Mouse (Mus musculus) hindbrain, embryonic 12.5 days (tissue): Measurements from ENCODE around the gene Fbln1. TPM values are rescaled to one million over a fixed set of nuclear protein-coding genes. Genes with fewer than 3 reads are reported as not detected.

Source experiments
- ATAC-seq: fragments of 200-750 bp; cut with Nextera tagmentation; 2 replicates; pipeline ENCODE4 v1.8.0; 2017; ENCODE audit warnings: moderate TSS enrichment; ENCODE audit not compliant: low FRiP score
- H3K27ac ChIP-seq: fragments of 300-500 bp; sonication (generic); 2 replicates; pipeline ENCODE4 v1.5.1; 2016; ENCODE audit warnings: mild to moderate bottlenecking
- H3K27me3 ChIP-seq: fragments of 300-500 bp; sonication (generic); 2 replicates; pipeline ENCODE4 v1.6.1; 2016; ENCODE audit warnings: mild to moderate bottlenecking
- H3K36me3 ChIP-seq: fragments of 300-500 bp; sonication (generic); 2 replicates; pipeline ENCODE4 v1.6.1; 2016; ENCODE audit warnings: mild to moderate bottlenecking
- H3K4me1 ChIP-seq: fragments of 300-500 bp; sonication (generic); 2 replicates; pipeline ENCODE4 v1.6.1; 2016
- H3K4me2 ChIP-seq: fragments of 300-500 bp; sonication (generic); replicated peaks from 2 replicates; pipeline ENCODE4 v1.6.1; 2016; ENCODE audit warnings: mild to moderate bottlenecking
- H3K4me3 ChIP-seq: fragments of 300-500 bp; sonication (generic); 2 replicates; pipeline ENCODE4 v1.5.1; 2016; ENCODE audit warnings: mild to moderate bottlenecking
- H3K9ac ChIP-seq: fragments of 300-500 bp; sonication (generic); 2 replicates; pipeline ENCODE4 v1.6.1; 2016; ENCODE audit warnings: mild to moderate bottlenecking, moderate library complexity
- H3K9me3 ChIP-seq: fragments of 300-500 bp; sonication (generic); replicated peaks from 2 replicates; pipeline ENCODE4 v1.6.1; 2016; ENCODE audit warnings: mild to moderate bottlenecking
- WGBS: fragments of 180-500 bp; shearing (Covaris S2); methylation state at CpG from one replicate; pipeline ENCODE4 v1.1.7; 2016; 5-methylcytosine and 5-hydroxymethylcytosine counted together
- polyA plus RNA-seq: library from polyadenylated mRNA; unstranded; fragments of >200 nt; fragmentation: Nextera tagmentation; extraction: Ambion mirVana; gene quantifications from 2 replicates; pipeline ENCODE4 v1.2.1, GENCODE M21; 2016

The Fbln1 gene
- polyA plus RNA-seq, 1 experiment from 2014 or later = 110 TPM

DNA sequence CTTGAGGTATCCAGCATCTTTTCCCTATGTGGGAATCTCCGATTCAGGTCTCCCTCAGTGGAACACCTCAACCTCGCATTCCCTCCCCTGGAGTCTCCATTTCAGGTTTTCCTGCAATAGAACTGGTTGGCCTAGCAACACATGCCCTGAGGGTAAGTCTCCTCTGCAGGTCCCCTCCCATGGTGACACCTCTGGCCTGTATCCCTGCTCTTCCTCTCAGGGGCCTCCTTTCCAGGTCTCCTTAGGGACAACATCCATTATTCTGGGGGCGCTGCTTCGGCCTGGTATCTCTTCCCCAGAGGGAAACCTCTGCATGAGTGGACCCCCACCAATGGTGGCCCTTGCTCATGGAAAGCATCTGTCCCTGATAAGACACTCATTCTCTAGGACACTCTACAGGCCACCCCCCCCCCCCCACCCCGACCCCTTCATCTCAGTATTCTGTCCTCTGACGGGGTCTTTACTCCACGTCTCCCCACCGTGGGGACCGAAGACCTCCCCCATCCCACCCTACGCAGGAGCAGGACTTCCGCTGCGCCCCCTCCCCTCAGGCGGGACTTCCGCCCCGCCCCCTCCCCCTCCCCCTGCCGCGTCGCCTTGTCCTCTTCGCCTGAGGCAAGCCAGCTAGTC lies 130.0 kb downstream of the Fbln1 start, which contains the start of gene Atxn10:
Atxn10 (plus strand) TSS at position 575 of the 630 bp plus-strand sequence.
- H3K27ac ChIP-seq = peak within 1 kb of the TSS; percentile 99
- H3K9me3 ChIP-seq = no peaks in the 10 kb centered on the region
- peak within 1 kb of the TSS; percentile 95 for H3K4me3 ChIP-seq
- peak within 1 kb of the TSS; percentile 94 for H3K9ac ChIP-seq
- ATAC-seq = peak; percentile 33; the same call in 1 of the 2 replicates
- no peaks in the 10 kb centered on the region for H3K36me3 ChIP-seq
- H3K4me1 ChIP-seq = peaks cover 28% of the 10 kb centered on the region
- H3K27me3 ChIP-seq = no peaks in the 10 kb centered on the region
- H3K4me2 ChIP-seq = peak within 1 kb of the TSS; percentile 78
- WGBS = 8% methylated on average over 16 of the region's 19 CpGs

Other genes with a start within 250 kb of the Fbln1 start
- 18.7 TPM in 2 replicates for gene 5031439G07Rik, start 217.4 kb upstream of the Fbln1 start, polyA plus RNA-seq
- gene Upk3a, start 188.8 kb upstream of the Fbln1 start, polyA plus RNA-seq = 0.19 and 0.21 TPM in 2 replicates
- 22.2 and 24.5 TPM in 2 replicates for gene Fam118a, start 177.0 kb upstream of the Fbln1 start, polyA plus RNA-seq
- gene Smc1b, start 74.0 kb upstream of the Fbln1 start, polyA plus RNA-seq = 0.10 and 0.28 TPM in 2 replicates
- gene Ribc2, start 73.9 kb upstream of the Fbln1 start, polyA plus RNA-seq = 1.1 and 1.4 TPM in 2 replicates
- gene Atxn10, start 130.3 kb downstream of the Fbln1 start, polyA plus RNA-seq = 402 and 422 TPM in 2 replicates